Mouse (Mus musculus) heart, postnatal 14 days (tissue): Measurements from ENCODE around the gene Gjc2. TPM values are rescaled to one million over a fixed set of nuclear protein-coding genes. Genes with fewer than 3 reads are reported as not detected.
"Not testable (repeated sequence)": the region's sequence is repeated elsewhere in the genome, so short reads cannot be mapped to it uniquely, and the experiment has no call there.

ENCODE experiments used
- DNase-seq, 2 experiments: peaks; one replicate each; pipeline ENCODE4 v3.0.0; 2021 to 2022
- intact Hi-C: fragments of 180-260 bp; cut with DNase I; formaldehyde crosslinking; loops from one replicate; pipeline ENCODE4 v1.15.1; 2025
- long read RNA-seq, 2 experiments: library from polyadenylated mRNA; stranded (forward); transcript quantifications; one replicate each; pipeline ENCODE4 v2.0.0; 2021
- total RNA-seq, 2 experiments: library from RNA; stranded (reverse); gene quantifications; 2 replicates each; pipeline ENCODE4 v1.2.3; 2021

Gene Gjc2
- 1 to 10 TPM; 1.1 TPM for total RNA-seq
- long read RNA-seq, experiment 1, result 0 reads
- long read RNA-seq, experiment 2, partial matches to known transcripts, result 0 of 3 reads
- long read RNA-seq, experiment 2, other reads (novel, unspliced or antisense), result 2 of 3 reads

- intact Hi-C loops, result loop anchor here (1.0 to 5.0 kb wide), 3 partner anchors 20 to 226 kb away; partner anchors contain the start of gene Iba57
- peak; percentile 79 for DNase-seq
Observed at GRCm38 (mm10) chr11:59182864-59183331, at the start of gene Gjc2. TSS of gene Gjc2 (minus strand) at chr11:59183213.

DNA sequence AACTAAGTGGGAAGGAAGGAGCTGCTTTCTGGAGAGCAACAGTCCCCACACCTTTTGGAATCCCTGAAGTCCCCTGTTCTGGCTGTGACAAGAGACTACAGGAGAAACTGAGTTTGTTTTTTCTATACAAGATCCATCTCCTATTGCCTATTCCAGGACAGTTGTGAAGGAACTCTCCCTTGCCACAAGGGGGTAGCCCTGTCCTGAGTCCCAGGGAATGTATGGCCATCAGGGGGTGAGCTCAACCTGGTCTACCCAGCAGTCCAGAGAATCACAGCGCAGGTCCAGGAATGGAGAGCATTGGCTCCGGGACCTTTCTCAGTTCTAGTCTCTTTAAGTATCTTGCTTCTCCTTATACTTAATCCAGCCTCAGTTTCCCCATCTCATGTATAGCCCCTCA lies 49.8 kb upstream of the Gjc2 start:
- intact Hi-C loops, result no loop called here

DNA sequence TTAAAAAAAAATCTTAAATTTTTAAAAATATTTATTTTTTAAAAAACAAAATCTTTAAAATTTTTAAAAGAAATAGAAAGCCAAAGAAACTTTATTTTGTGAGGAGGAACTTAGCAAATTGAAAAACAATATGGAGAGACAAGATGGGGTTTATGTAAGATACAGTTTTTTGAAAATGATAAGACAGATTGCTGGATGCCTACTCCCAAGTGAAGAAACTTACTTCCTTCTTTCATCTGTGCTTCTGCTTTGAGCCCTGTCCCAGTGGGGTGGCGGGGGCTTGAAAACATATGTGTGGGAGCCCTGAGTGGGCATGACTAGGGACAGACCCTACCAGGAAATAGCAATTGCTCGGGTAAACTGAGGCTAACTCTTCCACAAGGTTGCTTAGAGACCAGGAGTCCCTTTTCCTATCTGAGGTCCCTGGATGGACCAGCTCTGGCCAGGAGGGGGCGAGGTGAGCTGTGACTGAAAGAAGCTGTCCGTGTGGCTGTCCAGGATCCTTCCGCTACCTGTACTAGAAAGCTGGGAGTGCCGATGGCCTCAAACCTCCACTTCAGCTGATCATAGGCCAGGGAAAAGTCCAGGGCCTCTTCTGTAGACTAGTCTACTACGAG lies 47.2 kb upstream of the Gjc2 start:
- intact Hi-C loops, result no loop called here
- peak; percentile 62 to 71 for DNase-seq

More for the DNA sequence above, 49.8 kb upstream of the Gjc2 start:
- DNase-seq, result no peak

DNA sequence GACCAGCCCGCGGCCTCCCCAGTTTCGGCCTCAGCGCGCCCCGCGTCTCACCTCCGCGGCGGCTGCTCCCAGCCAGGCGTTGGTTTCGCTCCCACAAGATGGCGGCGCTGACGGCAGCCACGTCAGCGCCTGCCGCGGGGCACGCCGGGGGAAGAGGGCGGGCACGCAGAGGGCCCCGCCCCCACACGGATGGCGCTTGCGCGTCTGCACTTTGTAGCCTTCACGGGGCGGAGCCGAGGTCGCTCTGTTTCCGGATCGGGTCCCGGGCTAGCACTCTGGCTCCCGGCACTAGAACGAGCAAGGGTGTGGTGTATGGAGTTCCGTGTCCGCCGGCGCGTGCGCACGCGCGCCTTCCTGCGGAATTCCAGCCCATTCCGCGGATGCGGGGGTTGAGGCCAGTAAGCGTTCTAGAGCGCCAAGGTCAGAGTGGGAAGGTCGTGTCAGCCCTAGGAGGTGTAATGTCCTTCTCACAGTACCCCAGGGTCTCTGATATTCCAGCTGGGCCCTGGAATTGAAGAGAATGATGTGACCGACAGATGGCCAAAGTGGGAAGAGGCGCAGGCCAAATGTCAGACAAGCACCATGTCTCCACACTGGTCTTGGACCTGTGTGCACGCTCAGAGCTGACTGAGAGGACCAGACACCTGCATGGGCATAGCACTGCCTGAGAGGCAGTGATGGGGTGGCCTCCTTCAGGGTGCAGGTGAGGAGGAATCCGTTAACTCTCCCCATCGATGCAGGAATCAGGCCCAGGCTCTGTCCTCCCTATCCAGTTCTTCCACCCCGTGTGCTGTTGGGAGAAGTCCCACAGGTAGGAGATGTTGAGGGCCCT lies 45.3 kb upstream of the Gjc2 start, which contains the start of gene Arf1:
Arf1 (minus strand) TSS at position 149 of the 832 bp plus-strand sequence.
- peak; percentile 98 for DNase-seq
- intact Hi-C loops, result loop anchor here (10.0 kb wide), 1 partner anchor 274 kb away; the partner anchor contains the start of genes Hist3h2a and Trim17

GRCm38 (mm10) chr11:59227604-59228121 lies 44.6 kb upstream of the Gjc2 start:
- intact Hi-C loops, result loop anchor here (10.0 kb wide), 1 partner anchor 273 kb away; the partner anchor contains the start of genes Hist3h2a and Trim17

GRCm38 (mm10) chr11:59226787-59227603 lies 44.0 kb upstream of the Gjc2 start:
- no peak for DNase-seq

More at GRCm38 (mm10) chr11:59227604-59228121, 44.6 kb upstream of the Gjc2 start:
- DNase-seq, result no peak

DNA sequence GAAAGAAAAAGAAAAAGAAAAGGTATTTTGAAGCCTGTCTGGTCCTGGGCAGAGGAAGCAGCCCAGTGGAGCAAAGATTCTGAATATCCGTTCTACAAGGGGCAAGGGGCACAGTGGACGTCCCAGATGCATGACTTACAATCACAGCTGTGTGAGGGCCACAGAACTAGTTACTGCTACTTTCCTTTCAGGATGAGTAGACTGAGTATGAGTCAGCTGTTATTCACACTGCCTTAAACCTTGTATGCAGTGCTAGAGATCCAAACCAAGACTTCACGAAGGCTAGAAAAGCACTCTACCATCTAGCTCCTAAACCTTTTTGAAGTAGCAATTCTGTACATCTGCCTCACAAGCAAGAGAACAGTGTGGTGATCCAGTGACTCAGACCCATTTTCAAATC lies 43.2 kb upstream of the Gjc2 start:
- intact Hi-C loops, result loop anchor here (10.0 kb wide), 1 partner anchor 271 kb away; the partner anchor contains the start of genes Hist3h2a and Trim17
- no peak for DNase-seq

More at GRCm38 (mm10) chr11:59226787-59227603, 44.0 kb upstream of the Gjc2 start:
- intact Hi-C loops, result loop anchor here (10.0 kb wide), 1 partner anchor 272 kb away; the partner anchor contains the start of genes Hist3h2a and Trim17

GRCm38 (mm10) chr11:59225167-59225566 lies 42.2 kb upstream of the Gjc2 start:
- intact Hi-C loops, result loop anchor here (2.0 to 10.0 kb wide), 2 partner anchors 16 to 270 kb away; partner anchors contain the start of genes 2310033P09Rik, Hist3h2a and Trim17

DNA sequence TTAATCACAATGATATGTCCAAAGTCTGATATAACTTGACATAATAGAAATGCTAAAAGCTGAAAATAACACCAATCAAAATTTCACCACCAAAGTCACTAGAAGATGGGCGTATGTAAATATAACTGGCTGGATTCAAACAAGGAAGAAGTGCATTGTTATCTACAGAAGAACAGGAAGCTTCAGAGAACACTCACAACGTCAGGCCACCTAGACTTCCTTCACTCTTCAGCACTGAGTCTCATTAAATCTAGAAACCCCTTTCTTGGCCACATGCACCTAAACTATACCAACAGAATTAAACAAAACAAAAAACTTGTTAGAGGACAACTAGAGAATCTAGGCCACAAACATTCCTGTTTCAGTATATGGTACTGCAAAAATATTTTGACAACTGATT lies 41.5 kb upstream of the Gjc2 start:
- no peak for DNase-seq
- intact Hi-C loops, result loop anchor here (2.0 to 10.0 kb wide), 2 partner anchors 16 to 270 kb away; partner anchors contain the start of genes 2310033P09Rik, Hist3h2a and Trim17

More at GRCm38 (mm10) chr11:59225167-59225566, 42.2 kb upstream of the Gjc2 start:
- DNase-seq, result no peak

DNA sequence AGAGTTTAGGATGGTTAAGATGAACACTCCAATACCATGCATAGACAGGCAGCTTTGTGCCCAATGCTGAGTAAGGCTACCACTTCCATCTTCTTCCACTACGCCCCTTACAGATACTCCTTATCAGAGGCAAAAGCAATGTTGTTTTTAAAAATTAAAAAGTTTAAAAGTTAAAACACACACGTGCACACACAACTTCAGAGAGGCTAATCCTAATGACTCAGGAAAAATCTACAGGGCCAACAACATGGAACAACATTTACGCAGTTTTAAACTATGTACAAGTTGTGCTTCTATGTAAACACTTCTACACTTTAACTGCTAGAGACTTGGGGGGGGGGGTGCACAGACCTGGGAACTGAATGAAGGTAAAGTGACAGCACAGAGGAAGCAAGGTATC lies 41.0 kb upstream of the Gjc2 start:
- DNase-seq, result no peak
- intact Hi-C loops, result loop anchor here (2.0 to 10.0 kb wide), 2 partner anchors 15 to 269 kb away; partner anchors contain the start of genes 2310033P09Rik, Hist3h2a and Trim17

- intact Hi-C loops, result loop anchor here (10.0 kb wide), 1 partner anchor 268 kb away; the partner anchor contains the start of genes Hist3h2a and Trim17
Observed at GRCm38 (mm10) chr11:59222306-59222705, 39.3 kb upstream of the Gjc2 start.

DNA sequence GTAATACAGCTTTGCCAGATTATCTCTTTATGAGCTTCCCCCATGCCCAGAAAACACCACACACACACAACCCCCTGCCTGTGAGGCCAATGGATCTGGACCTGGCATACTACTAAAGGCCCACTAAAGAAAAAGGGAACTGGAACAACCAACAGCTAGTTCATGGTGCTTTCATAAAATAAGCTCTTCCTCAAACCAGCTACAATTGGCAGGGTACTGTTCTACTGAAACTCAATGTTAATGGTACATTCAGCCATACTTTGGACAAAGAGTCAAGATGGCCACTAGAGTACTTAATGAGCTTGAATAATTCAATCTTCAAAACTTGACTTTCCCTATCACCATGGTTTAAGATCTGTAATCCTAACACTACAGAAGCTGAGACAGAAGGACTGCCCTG lies 38.6 kb upstream of the Gjc2 start:
- intact Hi-C loops, result loop anchor here (10.0 kb wide), 1 partner anchor 267 kb away; the partner anchor contains the start of genes Hist3h2a and Trim17

More at GRCm38 (mm10) chr11:59222306-59222705, 39.3 kb upstream of the Gjc2 start:
- no peak for DNase-seq

DNA sequence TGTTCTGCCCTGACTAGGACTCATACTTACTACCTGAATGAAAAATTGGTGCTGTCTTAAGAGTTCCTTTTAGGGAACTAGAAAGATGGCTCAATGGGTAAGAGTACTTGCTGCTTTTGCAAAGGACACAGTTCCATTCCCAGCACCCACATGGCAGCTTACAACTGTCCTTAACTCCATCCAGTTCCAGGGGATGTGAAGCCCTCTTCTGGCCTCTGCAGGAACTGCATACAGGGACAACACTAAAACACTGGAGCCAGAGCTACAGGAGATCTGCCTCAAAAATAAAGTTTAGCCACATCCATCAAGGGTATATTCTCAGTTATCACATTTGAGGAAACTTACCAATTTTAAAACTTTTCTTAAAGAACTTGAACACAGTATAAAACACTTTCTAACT lies 36.1 kb upstream of the Gjc2 start:
- intact Hi-C loops, result no loop called here

More for the DNA sequence above, 38.6 kb upstream of the Gjc2 start:
- DNase-seq, result no peak

GRCm38 (mm10) chr11:59218389-59218998 lies 35.5 kb upstream of the Gjc2 start:
- no peak for DNase-seq
- intact Hi-C loops, result no loop called here

More for the DNA sequence above, 36.1 kb upstream of the Gjc2 start:
- peak in 1 of 2 experiments; percentile 51 for DNase-seq

- intact Hi-C loops, result no loop called here
- no peak for DNase-seq
Observed at GRCm38 (mm10) chr11:59216955-59217354, 33.9 kb upstream of the Gjc2 start.

DNA sequence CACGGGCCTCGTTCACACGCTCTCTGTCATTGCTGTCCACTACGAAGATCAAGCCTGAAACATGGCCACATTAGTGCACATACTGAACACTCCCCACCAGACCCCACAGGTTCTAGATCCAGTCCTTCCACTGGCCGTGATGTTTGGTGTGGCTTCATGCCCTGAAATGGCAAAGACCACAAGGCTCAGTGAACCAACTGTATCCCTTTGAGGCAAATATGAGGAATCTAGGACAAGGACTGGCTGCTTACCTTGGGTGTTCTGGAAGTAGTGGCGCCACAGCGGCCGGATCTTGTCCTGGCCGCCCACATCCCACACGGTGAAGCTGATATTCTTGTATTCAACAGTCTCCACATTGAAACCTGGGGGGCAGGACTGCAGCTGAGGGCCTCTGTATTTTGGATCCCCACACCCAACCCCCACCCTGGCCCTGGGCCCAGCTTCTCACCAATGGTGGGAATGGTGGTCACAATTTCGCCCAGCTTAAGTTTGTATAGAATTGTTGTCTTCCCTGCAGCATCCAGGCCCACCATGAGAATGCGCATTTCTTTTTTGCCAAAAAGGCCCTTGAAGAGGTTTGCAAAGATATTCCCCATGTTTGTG lies 30.0 kb upstream of the Gjc2 start:
- no peak for DNase-seq
- intact Hi-C loops, result no loop called here

GRCm38 (mm10) chr11:59212320-59212719 lies 29.3 kb upstream of the Gjc2 start:
- DNase-seq, intact Hi-C loops: not testable (repeated sequence)

GRCm38 (mm10) chr11:59211561-59211960 lies 28.5 kb upstream of the Gjc2 start:
- DNase-seq, intact Hi-C loops: not testable (repeated sequence)
